Mouse (Mus musculus): Measurements from ENCODE around the gene Gabarapl2.
"Not testable (repeated sequence)": the region's sequence is repeated elsewhere in the genome, so short reads cannot be mapped to it uniquely, and the experiment has no call there.

Gene Gabarapl2

GRCm38 (mm10) chr8:111937184-111937583, 3.3 kb upstream of the Gabarapl2 start:
- no peak for DNase-seq

GRCm38 (mm10) chr8:111938076-111938985, 2.2 kb upstream of the Gabarapl2 start:
- DNase-seq: not testable (repeated sequence)

GRCm38 (mm10) chr8:111939516-111940142, 874 bp upstream of the Gabarapl2 start:
- peak; percentile 66 to 73 for DNase-seq

GRCm38 (mm10) chr8:111941101-111941454, 575 bp downstream of the Gabarapl2 start:
- DNase-seq: peak; percentile 36 to 56

- no peak for DNase-seq
Observed at GRCm38 (mm10) chr8:111943544-111943943, 3.0 kb downstream of the Gabarapl2 start.

- DNase-seq: no peak
Observed at GRCm38 (mm10) chr8:111947144-111947543, 6.6 kb downstream of the Gabarapl2 start.

GRCm38 (mm10) chr8:111947954-111948353, 7.5 kb downstream of the Gabarapl2 start:
- DNase-seq: peak; percentile 69 to 75

GRCm38 (mm10) chr8:111950846-111951245, 10.3 kb downstream of the Gabarapl2 start:
- no peak for DNase-seq

- no peak for DNase-seq
Observed at GRCm38 (mm10) chr8:111951317-111951716, 10.8 kb downstream of the Gabarapl2 start.

- peak; percentile 72 for DNase-seq
Observed at GRCm38 (mm10) chr8:111951936-111952335, 11.4 kb downstream of the Gabarapl2 start.

- no peak for DNase-seq
Observed at GRCm38 (mm10) chr8:111954844-111955594, 14.5 kb downstream of the Gabarapl2 start.

- DNase-seq: no peak
Observed at GRCm38 (mm10) chr8:111955879-111956278, 15.4 kb downstream of the Gabarapl2 start.

GRCm38 (mm10) chr8:111957231-111957630, 16.7 kb downstream of the Gabarapl2 start:
- DNase-seq: peak in 1 of 2 experiments; percentile 41

- DNase-seq: no peak
Observed at GRCm38 (mm10) chr8:111960591-111961321, 20.3 kb downstream of the Gabarapl2 start.

- no peak for DNase-seq
Observed at GRCm38 (mm10) chr8:111961330-111961729, 20.8 kb downstream of the Gabarapl2 start.

GRCm38 (mm10) chr8:111962589-111962988, 22.1 kb downstream of the Gabarapl2 start:
- no peak for DNase-seq

GRCm38 (mm10) chr8:111963091-111963490, 22.6 kb downstream of the Gabarapl2 start:
- no peak for DNase-seq

GRCm38 (mm10) chr8:111963546-111963945, 23.0 kb downstream of the Gabarapl2 start:
- DNase-seq: no peak

GRCm38 (mm10) chr8:111964351-111964750, 23.8 kb downstream of the Gabarapl2 start:
- no peak for DNase-seq

- DNase-seq: no peak
Observed at GRCm38 (mm10) chr8:111964849-111965561, 24.5 kb downstream of the Gabarapl2 start.

- DNase-seq: no peak
Observed at GRCm38 (mm10) chr8:111967246-111967870, 26.9 kb downstream of the Gabarapl2 start.
